Mouse (Mus musculus) E14TG2a.4 (cell line): ENCODE results near the gene Gm4869.

ENCODE experiments used
- H3K27me3 ChIP-seq: 2 replicates; pipeline ENCODE4 v1.6.1; 2014; ENCODE audit warnings: low read length, control low read depth; ENCODE audit not compliant: insufficient read depth
- H3K36me3 ChIP-seq: 2 replicates; pipeline ENCODE4 v1.6.1; 2014; ENCODE audit warnings: low read length, control low read depth; ENCODE audit not compliant: insufficient read depth
- H3K4me1 ChIP-seq: replicated peaks from 2 replicates; pipeline ENCODE4 v1.6.1; 2014; ENCODE audit warnings: low read depth, low read length, control low read depth
- H3K4me3 ChIP-seq: replicated peaks from 2 replicates; pipeline ENCODE4 v1.5.1; 2014; ENCODE audit warnings: mild to moderate bottlenecking, low read length
- H3K9me3 ChIP-seq: 2 replicates; pipeline ENCODE4 v1.6.1; 2014; ENCODE audit warnings: low read length, control low read depth
- CTCF ChIP-seq: conservative IDR thresholded peaks from 2 replicates; pipeline ENCODE4 v1.5.1; 2014; ENCODE audit warnings: low read length
- NANOG ChIP-seq: IDR thresholded peaks from 2 replicates; pipeline ENCODE4 v1.6.1; 2014; ENCODE audit warnings: borderline replicate concordance, low read length, mixed read lengths
- POU5F1 ChIP-seq: IDR thresholded peaks from 2 replicates; pipeline ENCODE4 v1.6.1; 2014; ENCODE audit warnings: low read length, borderline replicate concordance

Gm4869 gene

DNA sequence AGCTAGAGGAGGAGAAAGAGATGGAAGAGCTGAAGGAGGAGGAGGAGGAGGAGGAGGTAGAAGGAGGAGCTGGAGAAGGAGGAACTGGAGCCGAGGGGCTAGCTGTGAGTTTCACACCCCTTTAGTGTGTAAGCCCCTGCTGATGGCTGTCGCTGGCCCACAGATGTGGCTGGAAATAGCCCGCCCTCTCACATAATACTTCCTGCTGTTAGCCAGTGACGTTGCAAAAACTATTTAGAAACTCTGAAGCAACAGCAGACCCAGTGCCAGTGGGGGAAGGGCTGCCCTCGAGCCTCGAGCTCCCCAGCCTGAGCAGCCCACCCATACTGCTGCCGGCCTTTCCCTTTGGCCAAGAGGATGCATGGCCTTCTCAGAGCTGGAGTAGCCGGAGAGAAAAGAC is 63.2 kb downstream of the Gm4869 start:
- peaks cover 75% of the 10 kb centered on the region for H3K4me1 ChIP-seq
- H3K36me3 ChIP-seq = no peaks in the 10 kb centered on the region
- no peak overlapping the region for H3K4me3 ChIP-seq
- peaks cover 7% of the 10 kb centered on the region; the same call in 1 of the 2 replicates for H3K27me3 ChIP-seq
- TF ChIP-seq POU5F1 = no peak
- no peak for TF ChIP-seq CTCF
- TF ChIP-seq NANOG = no peak
- H3K9me3 ChIP-seq = no peaks in the 10 kb centered on the region

DNA sequence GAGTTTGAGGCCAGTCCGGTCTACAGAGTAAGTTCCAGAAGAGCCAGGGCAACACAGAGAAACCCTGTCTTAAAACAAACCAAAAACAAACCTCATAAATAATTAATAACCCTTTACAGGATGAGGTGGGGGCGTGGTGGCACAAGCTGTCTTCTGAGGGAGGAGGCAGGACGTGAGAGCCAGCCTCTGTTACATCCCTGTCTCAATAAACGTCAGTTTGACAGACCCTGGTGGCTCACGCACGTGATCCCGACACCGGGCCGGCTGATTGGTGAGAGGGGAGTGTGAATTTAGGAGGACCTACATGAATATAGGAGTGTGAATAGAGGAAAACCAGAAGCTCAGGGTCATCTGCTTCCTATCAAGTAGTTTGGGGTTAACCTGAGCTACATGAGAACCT is 63.8 kb downstream of the Gm4869 start:
- TF ChIP-seq CTCF (no peak), POU5F1 (no peak), NANOG (no peak)
- no peak overlapping the region for H3K4me3 ChIP-seq
- H3K36me3 ChIP-seq = no peaks in the 10 kb centered on the region
- peaks cover 76% of the 10 kb centered on the region for H3K4me1 ChIP-seq
- peaks cover 3% of the 10 kb centered on the region; the same call in 1 of the 2 replicates for H3K27me3 ChIP-seq
- no peaks in the 10 kb centered on the region for H3K9me3 ChIP-seq

DNA sequence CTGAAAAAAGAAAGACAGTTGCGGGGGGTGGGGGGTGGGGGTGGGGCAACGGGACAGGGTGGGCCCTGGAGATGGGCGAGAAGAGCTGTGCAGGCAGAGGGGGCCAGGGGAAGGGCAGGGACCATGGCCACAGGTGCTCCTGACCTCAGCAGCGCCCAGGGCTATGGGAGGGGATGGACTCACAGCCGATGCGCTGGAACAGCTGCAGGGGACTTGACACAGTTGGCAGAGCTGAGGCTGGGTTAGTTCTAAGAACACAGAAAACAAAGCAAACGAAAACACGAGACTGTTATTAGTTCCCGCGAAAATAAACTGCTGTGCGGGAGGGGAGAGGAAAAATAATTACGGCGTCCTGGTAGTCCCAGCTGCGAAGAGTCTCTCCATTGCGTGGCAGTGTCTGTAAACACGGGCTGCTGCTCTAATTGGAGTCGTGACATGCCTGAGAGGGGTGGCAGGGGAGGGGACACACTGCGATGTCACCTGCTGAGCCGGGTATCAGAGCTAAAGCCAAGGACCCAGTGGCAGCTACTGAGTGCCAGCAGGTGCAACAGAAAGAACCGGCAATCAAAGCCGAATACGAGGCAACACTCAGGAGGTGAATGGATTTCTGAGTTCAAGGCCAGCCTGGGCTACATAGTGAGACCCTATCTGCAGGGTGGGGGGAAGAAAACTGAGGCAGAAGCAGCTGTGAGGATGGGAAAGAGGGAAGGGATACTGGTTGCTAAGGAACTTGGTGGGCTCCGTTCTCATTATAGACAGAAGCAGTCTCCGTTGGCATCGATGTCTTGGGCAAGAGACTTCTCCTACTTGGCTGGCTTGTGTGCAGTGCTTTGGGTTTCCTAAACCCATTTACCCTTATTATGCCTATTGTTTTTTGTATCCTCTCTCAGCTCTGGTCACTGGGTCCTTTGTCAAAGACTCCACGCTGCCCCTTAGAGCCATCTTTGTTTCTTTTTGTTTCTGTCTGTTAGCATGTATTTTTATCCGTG is 64.9 kb downstream of the Gm4869 start:
- no peaks in the 10 kb centered on the region for H3K36me3 ChIP-seq
- H3K9me3 ChIP-seq = no peaks in the 10 kb centered on the region
- no peak overlapping the region for H3K4me3 ChIP-seq
- H3K27me3 ChIP-seq = no peaks in the 10 kb centered on the region; the same call in 1 of the 2 replicates
- peaks cover 75% of the 10 kb centered on the region for H3K4me1 ChIP-seq
- no peak for TF ChIP-seq CTCF
- TF ChIP-seq NANOG = no peak
- TF ChIP-seq POU5F1 = no peak

DNA sequence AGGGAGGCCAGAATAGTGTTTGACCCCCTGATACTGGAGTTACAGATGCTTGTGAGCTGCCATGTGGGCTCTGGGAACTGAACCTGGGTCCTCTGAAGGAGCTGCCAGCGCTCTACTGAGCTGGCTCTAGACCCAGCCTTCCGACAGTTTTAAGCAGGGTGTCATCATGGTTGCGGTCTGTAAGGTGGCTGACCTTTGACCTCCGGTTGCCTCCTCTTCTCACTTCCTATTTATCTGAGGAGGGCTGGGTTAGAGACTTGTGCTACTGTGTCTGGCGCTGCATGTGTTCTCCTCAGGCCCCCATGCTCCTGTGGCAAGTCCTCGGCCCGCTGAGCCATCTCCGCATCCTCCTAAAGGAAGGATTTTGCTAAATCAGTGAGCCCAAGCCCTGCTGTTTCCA is 68.5 kb downstream of the Gm4869 start:
- Histone ChIP-seq H3K4me3 (no peak overlapping the region), H3K36me3 (no peaks in the 10 kb centered on the region), H3K9me3 (no peaks in the 10 kb centered on the region), H3K27me3 (no peaks in the 10 kb centered on the region), H3K4me1 (peaks cover 73% of the 10 kb centered on the region)
- TF ChIP-seq CTCF (no peak), NANOG (no peak), POU5F1 (no peak)

DNA sequence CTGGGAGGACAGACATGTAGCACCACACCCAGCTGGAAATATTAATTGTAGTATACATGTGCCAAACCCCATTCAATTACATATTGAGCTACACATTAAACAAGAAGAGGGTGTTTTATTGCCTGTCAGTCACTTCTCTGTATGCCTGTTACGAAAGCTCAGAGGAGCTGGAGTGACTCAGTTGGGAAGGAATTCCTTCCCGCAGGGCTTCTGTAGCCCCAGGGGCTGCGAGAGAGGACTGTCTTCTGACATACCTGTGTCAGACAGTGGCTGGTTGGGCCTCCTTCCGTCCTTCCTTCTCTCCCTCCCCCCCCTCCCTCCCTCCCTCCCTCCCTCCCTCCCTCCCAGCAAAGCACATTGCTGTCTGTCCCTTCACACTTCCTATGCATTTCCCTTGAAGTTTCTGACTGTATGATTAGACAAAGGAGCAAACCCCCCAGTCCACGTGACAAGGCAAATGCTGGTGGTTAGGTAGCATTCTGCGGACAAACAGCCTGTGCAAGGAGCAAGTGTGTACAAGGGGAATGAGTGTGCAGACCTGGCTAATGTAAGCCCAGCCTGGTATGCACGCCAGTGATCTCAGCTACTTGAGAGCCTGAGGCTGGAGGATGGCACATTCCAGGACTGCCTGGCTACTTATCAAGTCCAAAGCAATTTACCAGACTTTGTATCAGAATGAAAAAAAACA is 69.5 kb downstream of the Gm4869 start:
- no peaks in the 10 kb centered on the region for H3K36me3 ChIP-seq
- TF ChIP-seq NANOG = no peak
- TF ChIP-seq CTCF = no peak
- no peak for TF ChIP-seq POU5F1
- H3K4me3 ChIP-seq = no peak overlapping the region
- H3K27me3 ChIP-seq = no peaks in the 10 kb centered on the region
- H3K4me1 ChIP-seq = peaks cover 68% of the 10 kb centered on the region
- no peaks in the 10 kb centered on the region for H3K9me3 ChIP-seq

DNA sequence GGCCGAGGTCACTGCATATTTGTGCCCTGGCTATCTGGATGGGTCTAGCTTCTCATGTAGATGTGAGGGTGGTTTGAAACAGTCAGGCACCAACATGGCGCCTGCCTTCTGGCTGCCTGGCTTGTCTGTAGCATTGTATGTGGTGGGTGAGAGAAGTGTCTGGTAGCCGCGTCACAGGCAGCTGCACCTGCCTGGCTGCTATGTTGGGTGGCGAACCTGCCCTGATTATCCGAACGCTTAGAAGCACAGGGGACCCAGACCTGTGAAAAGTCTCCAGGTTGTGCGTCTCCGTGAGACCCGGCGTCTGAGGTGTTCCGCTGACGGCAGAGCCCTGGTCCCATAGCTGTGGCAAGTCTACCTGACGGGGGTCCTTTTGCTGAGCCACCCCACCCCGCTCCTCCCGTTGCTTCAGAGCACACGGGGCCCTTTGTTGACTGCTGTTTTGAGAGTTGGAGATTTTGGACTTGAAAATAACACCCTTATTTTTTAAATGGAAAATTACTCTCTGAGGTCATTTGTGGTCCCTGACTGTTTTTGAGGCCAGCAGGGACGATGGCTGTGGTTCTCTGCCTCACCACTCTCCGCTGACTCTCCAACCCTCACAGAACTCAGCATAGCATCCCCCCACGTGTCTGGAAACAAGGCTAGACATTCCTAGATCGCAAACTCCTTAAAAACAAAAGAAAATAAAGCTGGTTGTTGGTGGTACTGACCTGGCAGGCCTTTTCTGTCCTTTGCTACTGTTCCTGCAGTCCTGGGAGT is 71.9 kb downstream of the Gm4869 start:
- Histone ChIP-seq H3K9me3 (no peaks in the 10 kb centered on the region), H3K4me1 (peaks cover 62% of the 10 kb centered on the region), H3K36me3 (no peaks in the 10 kb centered on the region), H3K4me3 (peak overlapping the region; percentile 46), H3K27me3 (no peaks in the 10 kb centered on the region)
- TF ChIP-seq NANOG (no peak), POU5F1 (no peak)

DNA sequence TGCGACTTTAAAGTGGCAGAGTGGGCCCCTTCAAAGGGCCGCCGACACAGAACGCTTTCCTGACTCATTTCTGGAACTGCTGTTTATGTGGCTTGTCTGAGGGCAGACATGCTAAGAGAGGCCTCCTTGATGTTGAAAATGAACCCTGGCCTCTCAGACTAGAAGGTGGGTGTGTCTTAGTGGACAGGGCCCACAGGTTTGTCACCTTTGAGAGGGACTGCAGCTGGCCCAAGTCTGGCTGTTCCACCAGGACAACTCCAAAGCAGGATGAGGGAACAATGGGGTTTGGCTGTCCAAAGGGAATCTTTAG is 72.4 kb downstream of the Gm4869 start:
- H3K27me3 ChIP-seq = no peaks in the 10 kb centered on the region
- H3K9me3 ChIP-seq = no peaks in the 10 kb centered on the region
- H3K4me3 ChIP-seq = no peak overlapping the region
- no peak for TF ChIP-seq CTCF
- no peak for TF ChIP-seq POU5F1
- no peak for TF ChIP-seq NANOG
- no peaks in the 10 kb centered on the region for H3K36me3 ChIP-seq
- H3K4me1 ChIP-seq = peaks cover 62% of the 10 kb centered on the region

DNA sequence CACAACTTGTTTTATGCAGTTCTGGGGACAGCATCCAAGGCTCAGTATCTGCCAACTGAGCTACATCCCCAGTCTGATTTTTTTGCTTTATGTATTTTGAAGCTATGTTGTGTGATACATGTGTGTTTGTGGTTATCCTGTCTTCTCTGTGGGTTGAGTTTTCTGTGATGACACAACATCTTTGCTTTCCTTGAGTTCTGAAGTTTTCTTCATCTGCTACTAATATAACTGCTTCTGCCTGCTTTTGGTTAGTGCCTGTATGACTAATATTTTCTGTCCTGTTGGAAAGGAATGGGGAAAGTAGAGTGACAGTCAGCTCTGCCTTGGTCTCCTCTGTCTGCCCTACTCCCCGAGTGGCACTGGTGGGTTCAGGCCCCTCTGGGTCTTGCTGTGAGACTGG is 75.8 kb downstream of the Gm4869 start:
- TF ChIP-seq CTCF (no peak), POU5F1 (no peak), NANOG (no peak)
- no peak overlapping the region for H3K4me3 ChIP-seq
- H3K9me3 ChIP-seq = peaks cover 3% of the 10 kb centered on the region; the same call in 1 of the 2 replicates
- peaks cover 27% of the 10 kb centered on the region for H3K36me3 ChIP-seq
- H3K4me1 ChIP-seq = peaks cover 56% of the 10 kb centered on the region
- peaks cover 11% of the 10 kb centered on the region for H3K27me3 ChIP-seq
